Mouse (Mus musculus) spleen, adult 2 months (tissue): ENCODE results near the gene Ovol3.

Source experiments
- CTCF ChIP-seq: fragments of 200-500 bp; IDR thresholded peaks from 2 replicates; pipeline ENCODE4 v1.5.1; 2011; ENCODE audit warnings: mild to moderate bottlenecking, inconsistent platforms; ENCODE audit not compliant: insufficient read depth, insufficient read length, insufficient replicate concordance; ENCODE audit errors: extremely low read depth
- POLR2A ChIP-seq: fragments of 200-500 bp; IDR thresholded peaks from 2 replicates; pipeline ENCODE4 v1.6.1; 2011; ENCODE audit warnings: low read depth, low read length, inconsistent platforms

DNA sequence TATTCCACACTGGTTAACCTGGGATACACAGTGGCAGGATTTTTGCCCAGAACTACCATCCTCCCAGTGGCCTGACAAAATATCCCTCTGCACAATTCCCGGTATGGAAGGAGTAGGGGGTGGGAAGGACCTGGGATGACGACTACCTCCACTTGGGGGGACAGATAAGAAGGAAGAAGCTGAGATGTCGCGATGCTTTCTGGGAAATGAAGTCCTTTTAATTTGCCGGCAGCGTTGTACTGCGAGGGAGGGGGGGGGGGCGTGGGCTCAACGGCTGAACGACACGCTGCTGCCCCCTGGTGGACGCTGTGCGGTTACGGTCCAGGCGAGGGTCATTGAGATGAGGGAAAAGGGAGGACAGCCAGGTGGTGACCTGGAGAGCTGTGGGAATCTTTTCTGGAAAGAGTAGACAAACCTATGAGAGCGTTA lies 18.8 kb downstream of the Ovol3 start:
- TF ChIP-seq CTCF (peak; percentile 90), POLR2A (no peak)
